Mouse (Mus musculus) cerebellum, adult 2 months (tissue): ENCODE results near the gene Sertad4.

ENCODE experiments used
- CTCF ChIP-seq: fragments of 200-500 bp; IDR thresholded peaks from 2 replicates; pipeline ENCODE4 v1.5.1; 2011; ENCODE audit warnings: low read depth, mild to moderate bottlenecking, control low read depth, low read length, moderate library complexity, borderline replicate concordance; ENCODE audit not compliant: insufficient read depth
- POLR2A ChIP-seq: fragments of 200-500 bp; IDR thresholded peaks from 2 replicates; pipeline ENCODE4 v1.6.1; 2011; ENCODE audit warnings: low read length, control low read depth, borderline replicate concordance; ENCODE audit not compliant: insufficient read depth

DNA sequence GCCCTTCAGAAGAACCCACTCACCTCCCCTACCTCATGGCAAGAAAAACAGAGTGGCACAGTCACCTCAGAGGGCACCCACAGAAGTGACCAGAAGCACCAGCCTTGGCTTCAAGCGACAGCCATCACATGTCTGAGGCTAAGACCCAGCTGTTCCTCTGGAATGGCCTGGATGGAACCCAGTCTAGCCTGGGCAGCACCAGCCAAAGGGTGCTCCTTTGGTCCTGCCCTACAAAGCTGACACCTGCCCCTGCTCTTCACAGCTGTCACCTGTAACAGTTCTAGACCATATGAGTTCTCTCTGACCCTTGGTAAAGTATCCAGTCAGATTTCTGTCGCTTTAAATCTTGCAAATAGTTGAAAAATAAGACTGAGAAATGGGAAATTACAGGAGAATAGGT is 14.9 kb downstream of the Sertad4 start:
- TF ChIP-seq CTCF = no peak
- no peak for TF ChIP-seq POLR2A
